Mouse (Mus musculus) forebrain, embryonic 10.5 days (tissue): ENCODE measurements around the gene Klk5. TPM values are rescaled to one million over a fixed set of nuclear protein-coding genes. Genes with fewer than 3 reads are reported as not detected.

Experiments used
- DNase-seq: peaks from one replicate; pipeline ENCODE4 v3.0.0-alpha.2; 2017; ENCODE audit warnings: low spot score; ENCODE audit errors: extremely low spot score
- H3K27ac ChIP-seq: fragments of 300-500 bp; sonication (generic); 2 replicates; pipeline ENCODE4 v1.5.1; 2016; ENCODE audit warnings: mild to moderate bottlenecking
- H3K27me3 ChIP-seq: fragments of 300-500 bp; sonication (generic); 2 replicates; pipeline ENCODE4 v1.6.1; 2016; ENCODE audit warnings: mild to moderate bottlenecking; ENCODE audit not compliant: poor library complexity, severe bottlenecking
- H3K36me3 ChIP-seq: fragments of 300-500 bp; sonication (generic); replicated peaks from 2 replicates; pipeline ENCODE4 v1.6.1; 2016; ENCODE audit warnings: mild to moderate bottlenecking, moderate library complexity
- H3K4me1 ChIP-seq: fragments of 300-500 bp; sonication (generic); 2 replicates; pipeline ENCODE4 v1.6.1; 2016
- H3K4me3 ChIP-seq: fragments of 300-500 bp; sonication (generic); 2 replicates; pipeline ENCODE4 v1.5.1; 2016; ENCODE audit warnings: mild to moderate bottlenecking, moderate library complexity
- H3K9me3 ChIP-seq: fragments of 300-500 bp; sonication (generic); 2 replicates; pipeline ENCODE4 v1.6.1; 2016; ENCODE audit warnings: mild to moderate bottlenecking, moderate library complexity
- WGBS: fragments of 180-500 bp; shearing (Covaris S2); methylation state at CpG from one replicate; pipeline ENCODE4 v1.1.7; 2016; 5-methylcytosine and 5-hydroxymethylcytosine counted together
- polyA plus RNA-seq: library from polyadenylated mRNA; unstranded; fragments of >200 nt; fragmentation: Nextera tagmentation; extraction: Ambion mirVana; gene quantifications from 2 replicates; pipeline ENCODE4 v1.2.1, GENCODE M21; 2016

Gene Klk5
- polyA plus RNA-seq, 1 experiment from 2014 or later: 0.19 TPM

GRCm38 (mm10) chr7:43843801-43844200 is 2.0 kb downstream of the Klk5 start:
- Histone ChIP-seq H3K36me3 (no peaks in the 10 kb centered on the region), H3K27me3 (no peaks in the 10 kb centered on the region), H3K4me3 (no peak overlapping the region), H3K4me1 (no peaks in the 10 kb centered on the region), H3K27ac (no peak overlapping the region), H3K9me3 (peaks cover 5% of the 10 kb centered on the region; the same call in 1 of the 2 replicates)
- DNase-seq: no peak
- WGBS: 88% methylated on average over 4 of the region's 4 CpGs

GRCm38 (mm10) chr7:43851616-43852015 is 9.8 kb downstream of the Klk5 start:
- no peaks in the 10 kb centered on the region for H3K9me3 ChIP-seq
- no peaks in the 10 kb centered on the region for H3K4me1 ChIP-seq
- 86% methylated on average over 6 of the region's 6 CpGs for WGBS
- no peak overlapping the region for H3K4me3 ChIP-seq
- no peak for DNase-seq
- no peaks in the 10 kb centered on the region for H3K36me3 ChIP-seq
- no peaks in the 10 kb centered on the region for H3K27me3 ChIP-seq
- H3K27ac ChIP-seq: no peak overlapping the region

- 79% methylated on average over 9 of the region's 9 CpGs for WGBS
- no peak for DNase-seq
- no peak overlapping the region for H3K27ac ChIP-seq
- H3K4me1 ChIP-seq: no peaks in the 10 kb centered on the region
- no peak overlapping the region for H3K4me3 ChIP-seq
- no peaks in the 10 kb centered on the region for H3K36me3 ChIP-seq
- 0 out of 2 replicates have a peak, but pooled peaks cover under 1% of the 10 kb centered on the region for H3K9me3 ChIP-seq
- H3K27me3 ChIP-seq: no peaks in the 10 kb centered on the region
Observed at GRCm38 (mm10) chr7:43854642-43855380, 13.0 kb downstream of the Klk5 start.

GRCm38 (mm10) chr7:43855709-43856108 is 13.9 kb downstream of the Klk5 start:
- 79% methylated on average over 3 of the region's 3 CpGs for WGBS
- no peak overlapping the region for H3K4me3 ChIP-seq
- no peaks in the 10 kb centered on the region for H3K36me3 ChIP-seq
- no peak overlapping the region for H3K27ac ChIP-seq
- 0 out of 2 replicates have a peak, but pooled peaks cover 3% of the 10 kb centered on the region for H3K9me3 ChIP-seq
- DNase-seq: no peak
- H3K4me1 ChIP-seq: peaks cover 5% of the 10 kb centered on the region
- no peaks in the 10 kb centered on the region for H3K27me3 ChIP-seq

- 0 out of 2 replicates have a peak, but pooled peaks cover 3% of the 10 kb centered on the region for H3K9me3 ChIP-seq
- peak; percentile 2 for DNase-seq
- no peak overlapping the region for H3K4me3 ChIP-seq
- no peak overlapping the region for H3K27ac ChIP-seq
- no peaks in the 10 kb centered on the region for H3K36me3 ChIP-seq
- peaks cover 9% of the 10 kb centered on the region for H3K4me1 ChIP-seq
- H3K27me3 ChIP-seq: no peaks in the 10 kb centered on the region
- WGBS: 84% methylated on average over 7 of the region's 7 CpGs
Observed at GRCm38 (mm10) chr7:43856307-43856706, 14.5 kb downstream of the Klk5 start.

GRCm38 (mm10) chr7:43857501-43857900 is 15.7 kb downstream of the Klk5 start:
- no peak overlapping the region for H3K4me3 ChIP-seq
- 93% methylated on average over 12 of the region's 12 CpGs for WGBS
- no peak for DNase-seq
- H3K27ac ChIP-seq: no peak overlapping the region
- H3K4me1 ChIP-seq: peaks cover 9% of the 10 kb centered on the region
- H3K27me3 ChIP-seq: no peaks in the 10 kb centered on the region
- 0 out of 2 replicates have a peak, but pooled peaks cover 3% of the 10 kb centered on the region for H3K9me3 ChIP-seq
- no peaks in the 10 kb centered on the region for H3K36me3 ChIP-seq

- WGBS: 43% methylated on average over 8 of the region's 8 CpGs
- no peaks in the 10 kb centered on the region for H3K36me3 ChIP-seq
- DNase-seq: peak; percentile 12
- H3K4me3 ChIP-seq: no peak overlapping the region
- no peak overlapping the region for H3K27ac ChIP-seq
- peaks cover 9% of the 10 kb centered on the region for H3K4me1 ChIP-seq
- H3K9me3 ChIP-seq: 0 out of 2 replicates have a peak, but pooled peaks cover 3% of the 10 kb centered on the region
- H3K27me3 ChIP-seq: no peaks in the 10 kb centered on the region
Observed at GRCm38 (mm10) chr7:43860411-43860810, 18.6 kb downstream of the Klk5 start.

- no peak overlapping the region for H3K4me3 ChIP-seq
- H3K4me1 ChIP-seq: no peaks in the 10 kb centered on the region
- no peaks in the 10 kb centered on the region for H3K36me3 ChIP-seq
- no peaks in the 10 kb centered on the region for H3K27me3 ChIP-seq
- H3K9me3 ChIP-seq: no peaks in the 10 kb centered on the region
- 6% methylated on average over 10 of the region's 10 CpGs for WGBS
- DNase-seq: peak; percentile 76
- no peak overlapping the region for H3K27ac ChIP-seq
Observed at GRCm38 (mm10) chr7:43873237-43873636, 31.5 kb downstream of the Klk5 start.

GRCm38 (mm10) chr7:43873674-43874073 is 31.9 kb downstream of the Klk5 start:
- no peak for DNase-seq
- Histone ChIP-seq H3K4me3 (no peak overlapping the region), H3K4me1 (no peaks in the 10 kb centered on the region), H3K27me3 (no peaks in the 10 kb centered on the region), H3K9me3 (no peaks in the 10 kb centered on the region), H3K36me3 (no peaks in the 10 kb centered on the region), H3K27ac (no peak overlapping the region)
- WGBS: 72% methylated on average over 3 of the region's 3 CpGs

- WGBS: 94% methylated on average over 6 of the region's 6 CpGs
- H3K4me3 ChIP-seq: no peak overlapping the region
- H3K4me1 ChIP-seq: no peaks in the 10 kb centered on the region
- no peak overlapping the region for H3K27ac ChIP-seq
- H3K36me3 ChIP-seq: no peaks in the 10 kb centered on the region
- no peaks in the 10 kb centered on the region for H3K9me3 ChIP-seq
- H3K27me3 ChIP-seq: no peaks in the 10 kb centered on the region
- DNase-seq: no peak
Observed at GRCm38 (mm10) chr7:43874868-43875375, 33.2 kb downstream of the Klk5 start.

- WGBS: 85% methylated on average over 4 of the region's 4 CpGs
- H3K27me3 ChIP-seq: peaks cover 2% of the 10 kb centered on the region
- H3K27ac ChIP-seq: no peak overlapping the region
- no peak overlapping the region for H3K4me3 ChIP-seq
- peaks cover 9% of the 10 kb centered on the region for H3K4me1 ChIP-seq
- no peaks in the 10 kb centered on the region for H3K9me3 ChIP-seq
- DNase-seq: no peak
- H3K36me3 ChIP-seq: no peaks in the 10 kb centered on the region
Observed at GRCm38 (mm10) chr7:43876444-43876843, 34.7 kb downstream of the Klk5 start.

GRCm38 (mm10) chr7:43878281-43878680 is 36.5 kb downstream of the Klk5 start:
- no peak for DNase-seq
- Histone ChIP-seq H3K36me3 (no peaks in the 10 kb centered on the region), H3K27me3 (peaks cover 17% of the 10 kb centered on the region), H3K27ac (no peak overlapping the region), H3K9me3 (no peaks in the 10 kb centered on the region), H3K4me3 (no peak overlapping the region), H3K4me1 (peaks cover 17% of the 10 kb centered on the region)
- WGBS: 44% methylated on average over 1 of the region's 1 CpGs

- H3K4me1 ChIP-seq: peaks cover 22% of the 10 kb centered on the region
- H3K36me3 ChIP-seq: no peaks in the 10 kb centered on the region
- 6% methylated on average over 2 of the region's 3 CpGs for WGBS
- no peak for DNase-seq
- H3K4me3 ChIP-seq: no peak within 1 kb of the TSS
- no peaks in the 10 kb centered on the region for H3K9me3 ChIP-seq
- H3K27me3 ChIP-seq: peaks cover 24% of the 10 kb centered on the region
- H3K27ac ChIP-seq: no peak within 1 kb of the TSS
Observed at GRCm38 (mm10) chr7:43880912-43881311, 39.1 kb downstream of the Klk5 start, which contains the start of gene Klk4. Gene Klk4, plus strand, starts transcription at chr7:43881160.
